Mouse (Mus musculus) midbrain, embryonic 13.5 days (tissue): ENCODE results near the gene Mast4. TPM values are rescaled to one million over a fixed set of nuclear protein-coding genes. Genes with fewer than 3 reads are reported as not detected.
A peak's percentile ranks its signal among the peaks of the same experiment; 100 is the strongest.

Source experiments
- ATAC-seq: fragments of 200-750 bp; cut with Nextera tagmentation; 2 replicates; pipeline ENCODE4 v1.8.0; 2017; ENCODE audit warnings: mild to moderate bottlenecking, moderate TSS enrichment, moderate library complexity
- H3K27ac ChIP-seq: fragments of 300-500 bp; sonication (generic); 2 replicates; pipeline ENCODE4 v1.5.1; 2015; ENCODE audit warnings: inconsistent platforms, mild to moderate bottlenecking, moderate library complexity
- H3K27me3 ChIP-seq: fragments of 300-500 bp; sonication (generic); 2 replicates; pipeline ENCODE4 v1.6.1; 2015; ENCODE audit warnings: mild to moderate bottlenecking, inconsistent platforms
- H3K36me3 ChIP-seq: fragments of 300-500 bp; sonication (generic); 2 replicates; pipeline ENCODE4 v1.6.1; 2015; ENCODE audit warnings: mild to moderate bottlenecking, inconsistent platforms
- H3K4me1 ChIP-seq: fragments of 300-500 bp; sonication (generic); replicated peaks from 2 replicates; pipeline ENCODE4 v1.6.1; 2015; ENCODE audit warnings: inconsistent platforms
- H3K4me2 ChIP-seq: fragments of 300-500 bp; sonication (generic); replicated peaks from 2 replicates; pipeline ENCODE4 v1.6.1; 2015; ENCODE audit warnings: moderate library complexity, mild to moderate bottlenecking, inconsistent platforms
- H3K4me3 ChIP-seq: fragments of 300-500 bp; sonication (generic); replicated peaks from 2 replicates; pipeline ENCODE4 v1.5.1; 2015; ENCODE audit warnings: mild to moderate bottlenecking, inconsistent platforms
- H3K9ac ChIP-seq: fragments of 300-500 bp; sonication (generic); replicated peaks from 2 replicates; pipeline ENCODE4 v1.6.1; 2015; ENCODE audit warnings: mild to moderate bottlenecking, inconsistent platforms
- H3K9me3 ChIP-seq: fragments of 300-500 bp; sonication (generic); 2 replicates; pipeline ENCODE4 v1.6.1; 2016; ENCODE audit warnings: mild to moderate bottlenecking, inconsistent platforms
- WGBS: fragments of 180-500 bp; shearing (Covaris S2); methylation state at CpG from one replicate; pipeline ENCODE4 v1.1.7; 2015; 5-methylcytosine and 5-hydroxymethylcytosine counted together
- polyA plus RNA-seq: library from polyadenylated mRNA; unstranded; fragments of >200 nt; fragmentation: Nextera tagmentation; extraction: Ambion mirVana; gene quantifications from 2 replicates; pipeline ENCODE4 v1.2.1, GENCODE M21; 2015

The Mast4 gene
- polyA plus RNA-seq, 1 experiment from 2014 or later = 33.4 TPM

DNA sequence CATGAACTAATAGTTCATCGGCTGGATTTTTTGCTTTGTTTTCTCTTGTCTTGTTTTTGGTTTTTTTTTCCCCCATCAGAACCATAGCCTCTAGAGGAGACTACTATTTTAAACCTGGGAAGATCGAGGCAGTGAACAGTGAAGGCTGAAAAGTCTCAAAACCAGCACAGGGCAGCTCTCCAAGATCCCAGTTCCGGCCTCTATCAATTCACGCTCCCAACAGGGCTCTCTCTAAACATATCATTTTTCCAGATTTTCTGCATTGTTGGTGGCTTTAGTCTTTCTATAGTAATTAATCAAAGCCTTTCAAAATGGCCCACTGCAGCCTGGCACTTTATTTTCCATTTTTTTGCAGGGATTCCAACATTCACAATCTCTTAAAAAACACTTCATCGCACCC is 159.9 kb downstream of the Mast4 start:
- Histone ChIP-seq H3K36me3 (no peaks in the 10 kb centered on the region), H3K27ac (no peak overlapping the region), H3K4me1 (peaks cover 13% of the 10 kb centered on the region), H3K9ac (no peak overlapping the region), H3K27me3 (no peaks in the 10 kb centered on the region), H3K9me3 (no peaks in the 10 kb centered on the region), H3K4me2 (no peak overlapping the region), H3K4me3 (no peak overlapping the region)
- no peak for ATAC-seq
- WGBS = 84% methylated on average over 5 of the region's 5 CpGs

DNA sequence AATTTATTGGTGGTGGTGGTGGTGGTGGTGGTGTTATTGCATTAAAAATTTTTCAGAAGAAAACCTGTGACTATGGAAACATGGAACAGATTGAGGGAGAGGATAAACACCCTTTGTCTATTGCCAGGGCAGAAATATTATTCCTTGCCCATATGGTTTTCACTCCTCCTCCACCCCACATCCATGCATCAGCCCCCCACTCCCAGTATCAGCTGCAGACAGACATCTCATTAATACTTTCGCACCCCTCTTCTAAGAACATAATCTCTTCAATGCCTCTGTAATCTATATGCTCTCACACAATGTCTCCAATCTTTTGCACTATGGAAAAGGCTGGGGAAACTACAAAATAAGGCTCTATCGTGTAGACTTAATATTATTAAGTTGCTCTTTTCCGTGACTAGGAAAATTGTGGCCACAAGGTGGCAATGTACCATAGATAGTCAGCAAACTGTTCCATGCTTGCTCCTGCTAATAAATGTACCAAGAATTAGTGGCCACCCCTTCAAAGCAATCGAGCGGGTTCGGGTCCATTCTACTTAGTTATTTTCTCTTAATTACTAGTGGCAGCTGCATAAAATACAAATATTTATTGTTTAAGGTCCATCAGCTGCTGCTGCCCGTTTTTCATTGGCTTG is 160.6 kb downstream of the Mast4 start:
- no peaks in the 10 kb centered on the region for H3K27me3 ChIP-seq
- no peak overlapping the region for H3K9ac ChIP-seq
- peak; percentile 55; the same call in 1 of the 2 replicates for ATAC-seq
- peaks cover 12% of the 10 kb centered on the region for H3K4me1 ChIP-seq
- 29% methylated on average over 7 of the region's 7 CpGs for WGBS
- no peak overlapping the region for H3K4me2 ChIP-seq
- H3K4me3 ChIP-seq = no peak overlapping the region
- no peaks in the 10 kb centered on the region for H3K9me3 ChIP-seq
- no peak overlapping the region for H3K27ac ChIP-seq
- H3K36me3 ChIP-seq = no peaks in the 10 kb centered on the region

DNA sequence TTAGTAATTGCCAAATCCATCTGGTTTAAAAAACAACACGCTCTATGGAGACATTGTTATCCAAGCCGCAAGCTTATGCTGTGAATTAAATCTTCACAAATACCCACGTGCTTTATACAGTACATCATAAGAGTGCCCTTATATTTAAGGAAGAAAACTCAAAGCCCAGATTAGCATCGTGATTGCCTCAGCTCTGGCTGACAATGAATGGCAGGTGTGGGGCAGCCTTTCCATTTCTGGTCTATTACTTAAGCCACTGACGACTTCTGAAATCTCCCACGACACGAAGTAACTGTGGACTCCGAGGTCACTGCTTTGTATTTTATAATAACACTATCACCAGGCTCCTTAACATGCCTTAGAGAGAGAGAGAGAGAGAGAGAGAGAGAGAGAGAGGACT is 182.4 kb downstream of the Mast4 start:
- no peak overlapping the region for H3K4me3 ChIP-seq
- peaks cover 11% of the 10 kb centered on the region; the same call in 1 of the 2 replicates for H3K4me1 ChIP-seq
- 71% methylated on average over 8 of the region's 8 CpGs for WGBS
- H3K9me3 ChIP-seq = no peaks in the 10 kb centered on the region
- no peak overlapping the region for H3K4me2 ChIP-seq
- no peak overlapping the region for H3K9ac ChIP-seq
- H3K27me3 ChIP-seq = no peaks in the 10 kb centered on the region
- no peaks in the 10 kb centered on the region for H3K36me3 ChIP-seq
- ATAC-seq = no peak
- H3K27ac ChIP-seq = no peak overlapping the region

- Histone ChIP-seq H3K27ac (no peak overlapping the region), H3K9ac (no peak overlapping the region), H3K27me3 (no peaks in the 10 kb centered on the region), H3K4me2 (no peak overlapping the region), H3K9me3 (no peaks in the 10 kb centered on the region), H3K4me1 (peaks cover 11% of the 10 kb centered on the region; the same call in 1 of the 2 replicates), H3K36me3 (no peaks in the 10 kb centered on the region), H3K4me3 (no peak overlapping the region)
- no peak for ATAC-seq
- WGBS = 49% methylated on average over 11 of the region's 11 CpGs
Observed at GRCm38 (mm10) chr13:103151171-103151570, 183.1 kb downstream of the Mast4 start.

GRCm38 (mm10) chr13:103150671-103151070 is 183.6 kb downstream of the Mast4 start:
- Histone ChIP-seq H3K9ac (no peak overlapping the region), H3K27ac (no peak overlapping the region), H3K4me2 (no peak overlapping the region), H3K4me3 (no peak overlapping the region), H3K9me3 (no peaks in the 10 kb centered on the region), H3K36me3 (no peaks in the 10 kb centered on the region), H3K4me1 (peaks cover 11% of the 10 kb centered on the region; the same call in 1 of the 2 replicates), H3K27me3 (no peaks in the 10 kb centered on the region)
- 74% methylated on average over 4 of the region's 4 CpGs for WGBS
- no peak for ATAC-seq

DNA sequence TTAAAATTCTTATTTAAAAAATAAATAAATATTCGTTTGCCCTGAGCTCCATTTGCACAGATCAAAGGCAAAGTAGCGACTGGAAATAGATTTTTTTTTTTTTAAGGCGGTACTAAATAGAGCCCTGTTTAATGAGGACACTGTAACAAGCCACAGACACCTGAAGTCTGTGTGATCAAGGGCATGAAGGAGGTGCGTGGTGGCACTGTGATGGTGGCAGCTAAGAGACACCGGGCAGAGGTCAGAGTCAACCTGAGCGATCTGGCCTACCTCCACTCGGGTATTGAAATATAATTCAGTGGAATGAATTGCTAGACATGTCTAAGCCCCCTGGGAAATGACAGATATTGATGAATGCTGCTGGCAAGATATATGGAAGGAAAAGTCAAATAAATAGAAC is 184.9 kb downstream of the Mast4 start:
- WGBS = 79% methylated on average over 7 of the region's 7 CpGs
- no peaks in the 10 kb centered on the region for H3K9me3 ChIP-seq
- H3K4me3 ChIP-seq = no peak overlapping the region
- H3K4me2 ChIP-seq = no peak overlapping the region
- H3K4me1 ChIP-seq = peaks cover 11% of the 10 kb centered on the region; the same call in 1 of the 2 replicates
- no peaks in the 10 kb centered on the region for H3K27me3 ChIP-seq
- H3K27ac ChIP-seq = no peak overlapping the region
- H3K9ac ChIP-seq = no peak overlapping the region
- no peaks in the 10 kb centered on the region for H3K36me3 ChIP-seq
- ATAC-seq = 0 out of 2 replicates have a peak, but pooled peaks have one; percentile 59

DNA sequence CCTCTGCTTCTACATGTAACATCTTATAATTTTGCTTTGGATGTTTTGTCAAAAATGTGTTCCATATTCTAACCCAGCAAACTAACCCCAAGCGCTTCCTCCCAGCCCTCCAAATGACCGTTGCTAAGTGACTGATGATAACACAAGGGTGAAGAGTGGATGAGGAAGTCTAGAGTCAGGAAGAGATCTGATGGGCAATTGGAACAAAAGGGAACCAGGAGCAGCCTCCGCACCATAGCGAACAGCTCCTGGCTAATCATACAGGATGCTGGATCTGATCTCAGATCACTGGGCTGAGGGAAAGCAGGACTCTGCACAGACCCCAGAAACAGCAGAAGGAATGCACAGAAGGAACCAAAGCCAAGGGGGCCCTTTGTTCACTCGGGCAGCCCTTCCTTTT is 190.0 kb downstream of the Mast4 start:
- Histone ChIP-seq H3K9me3 (no peaks in the 10 kb centered on the region), H3K27me3 (no peaks in the 10 kb centered on the region), H3K27ac (no peak overlapping the region), H3K4me1 (no peaks in the 10 kb centered on the region), H3K4me2 (no peak overlapping the region), H3K9ac (no peak overlapping the region), H3K36me3 (no peaks in the 10 kb centered on the region), H3K4me3 (no peak overlapping the region)
- 63% methylated on average over 5 of the region's 5 CpGs for WGBS
- no peak for ATAC-seq

DNA sequence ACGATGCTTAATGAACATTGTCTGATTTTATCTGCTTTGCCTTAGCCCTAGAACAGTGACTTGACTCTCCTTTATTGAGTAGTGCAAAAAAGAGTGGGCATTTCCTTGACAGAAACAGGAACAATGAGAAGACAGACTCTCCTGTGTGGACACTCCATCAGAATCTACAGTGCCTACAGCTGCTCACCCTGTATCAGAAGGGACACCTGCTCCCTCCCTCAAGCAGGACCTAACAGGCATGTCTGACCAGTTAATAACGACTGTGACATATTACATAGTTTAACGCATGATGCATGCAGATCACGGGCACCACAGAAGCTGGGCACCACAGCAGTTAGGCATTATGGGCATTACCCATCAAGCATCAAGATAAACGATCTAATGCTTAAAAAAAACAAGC is 193.0 kb downstream of the Mast4 start:
- H3K27ac ChIP-seq = no peak overlapping the region

GRCm38 (mm10) chr13:103140051-103140450 is 194.2 kb downstream of the Mast4 start:
- no peak overlapping the region for H3K27ac ChIP-seq
- 89% methylated on average over 13 of the region's 13 CpGs for WGBS
- H3K4me3 ChIP-seq = no peak overlapping the region
- no peaks in the 10 kb centered on the region for H3K9me3 ChIP-seq
- no peaks in the 10 kb centered on the region for H3K36me3 ChIP-seq
- H3K9ac ChIP-seq = no peak overlapping the region
- no peaks in the 10 kb centered on the region for H3K27me3 ChIP-seq
- H3K4me1 ChIP-seq = no peaks in the 10 kb centered on the region
- no peak overlapping the region for H3K4me2 ChIP-seq
- no peak for ATAC-seq

More for the DNA sequence above, 193.0 kb downstream of the Mast4 start:
- no peaks in the 10 kb centered on the region for H3K36me3 ChIP-seq
- no peaks in the 10 kb centered on the region for H3K4me1 ChIP-seq
- H3K9ac ChIP-seq = no peak overlapping the region
- no peak overlapping the region for H3K4me3 ChIP-seq
- no peaks in the 10 kb centered on the region for H3K9me3 ChIP-seq
- H3K27me3 ChIP-seq = no peaks in the 10 kb centered on the region
- ATAC-seq = no peak
- H3K4me2 ChIP-seq = no peak overlapping the region
- 83% methylated on average over 5 of the region's 5 CpGs for WGBS

DNA sequence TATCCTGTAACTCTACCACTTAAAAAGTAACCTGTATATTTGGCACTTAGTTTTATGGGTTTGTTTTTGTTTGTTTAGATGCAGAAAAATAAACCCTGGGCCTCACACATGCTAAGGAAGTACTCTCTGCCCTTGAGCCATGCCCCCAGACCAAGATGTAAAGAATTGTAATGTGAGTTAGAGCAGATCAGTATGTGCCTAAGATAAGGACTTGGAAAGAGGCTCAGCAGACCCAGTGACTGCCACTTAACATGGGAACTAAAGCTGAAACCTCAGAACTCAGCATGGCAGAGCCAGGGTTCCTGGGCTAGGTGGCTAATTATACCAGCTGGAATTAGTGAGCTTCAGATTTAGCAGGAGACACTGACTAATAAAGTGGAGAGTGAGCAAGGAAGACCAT is 196.0 kb downstream of the Mast4 start:
- Histone ChIP-seq H3K4me1 (no peaks in the 10 kb centered on the region), H3K27me3 (no peaks in the 10 kb centered on the region), H3K4me3 (no peak overlapping the region), H3K36me3 (no peaks in the 10 kb centered on the region), H3K9ac (no peak overlapping the region), H3K27ac (no peak overlapping the region), H3K9me3 (no peaks in the 10 kb centered on the region), H3K4me2 (no peak overlapping the region)
- no peak for ATAC-seq

- H3K27me3 ChIP-seq = no peaks in the 10 kb centered on the region
- no peak overlapping the region for H3K9ac ChIP-seq
- no peak for ATAC-seq
- 91% methylated on average over 17 of the region's 17 CpGs for WGBS
- H3K9me3 ChIP-seq = no peaks in the 10 kb centered on the region
- H3K4me2 ChIP-seq = no peak overlapping the region
- no peak overlapping the region for H3K4me3 ChIP-seq
- H3K27ac ChIP-seq = no peak overlapping the region
- no peaks in the 10 kb centered on the region for H3K4me1 ChIP-seq
- H3K36me3 ChIP-seq = no peaks in the 10 kb centered on the region
Observed at GRCm38 (mm10) chr13:103135224-103135883, 198.9 kb downstream of the Mast4 start.

DNA sequence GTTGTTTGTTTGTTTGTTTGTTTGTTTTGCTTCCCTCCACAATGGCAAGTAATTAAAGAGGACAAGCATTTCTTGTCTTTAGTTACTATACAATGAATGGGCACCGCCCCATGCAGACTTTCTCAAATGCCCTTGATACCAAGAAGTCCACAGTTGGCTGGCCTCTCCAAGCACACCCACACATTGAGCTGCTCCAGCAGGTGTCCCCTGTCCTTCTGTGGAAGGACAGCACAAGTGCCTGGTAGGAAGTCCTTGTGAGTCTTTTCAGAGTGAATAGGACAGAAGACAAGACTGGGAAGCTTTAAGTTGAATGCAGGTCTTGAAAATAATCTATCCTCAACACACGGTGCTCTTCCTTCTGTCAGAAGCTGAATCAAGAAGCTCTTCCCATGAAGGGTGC is 202.5 kb downstream of the Mast4 start:
- Histone ChIP-seq H3K27ac (no peak overlapping the region), H3K4me2 (no peak overlapping the region), H3K4me1 (peaks cover 3% of the 10 kb centered on the region; the same call in 1 of the 2 replicates), H3K27me3 (no peaks in the 10 kb centered on the region), H3K36me3 (no peaks in the 10 kb centered on the region), H3K9ac (no peak overlapping the region), H3K9me3 (no peaks in the 10 kb centered on the region), H3K4me3 (no peak overlapping the region)
- no peak for ATAC-seq
- WGBS = 92% methylated on average over 2 of the region's 2 CpGs
